Mouse (Mus musculus): ENCODE results near the gene Zbed3.
"Not testable (repeated sequence)": the region's sequence is repeated elsewhere in the genome, so short reads cannot be mapped to it uniquely, and the experiment has no call there.

Zbed3 gene

DNA sequence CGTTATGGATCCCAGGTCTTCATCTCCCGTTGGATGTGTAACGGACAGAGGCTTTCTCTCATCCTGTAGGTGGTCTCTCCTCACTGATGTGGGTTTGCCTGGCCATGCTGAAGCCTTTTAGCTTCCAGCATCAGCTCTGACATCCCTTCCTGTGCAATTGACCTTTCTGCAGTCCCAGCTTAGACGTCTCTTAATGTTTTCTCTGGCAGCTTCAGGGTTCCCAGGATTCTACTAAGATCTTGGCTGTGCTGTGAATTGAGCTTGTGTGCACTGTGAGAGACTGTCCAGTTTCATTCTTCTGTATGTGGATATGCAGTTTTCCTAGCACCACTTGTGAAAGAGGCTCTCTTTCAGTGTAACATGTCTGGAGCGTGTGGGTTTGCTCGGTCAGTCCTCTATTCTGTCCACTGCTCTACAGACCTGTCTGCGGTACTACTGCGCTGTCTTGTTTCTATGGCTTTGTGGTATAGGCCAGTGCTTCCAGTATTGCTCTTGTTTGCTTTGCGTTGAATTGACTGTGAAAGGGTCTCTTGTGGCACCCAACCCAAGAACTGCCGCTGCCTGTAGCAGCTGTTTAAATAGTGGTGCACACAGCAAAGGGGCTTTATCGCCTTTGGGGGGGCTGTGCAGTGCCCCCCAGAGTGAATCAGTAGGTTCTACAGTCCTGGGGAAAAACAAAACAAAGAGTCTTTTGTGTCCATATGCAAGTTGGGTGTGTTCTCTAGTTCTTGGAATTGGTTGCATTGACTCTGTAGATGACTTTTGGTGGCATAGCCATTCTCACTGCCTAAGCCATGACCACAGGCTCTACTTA is 8.9 kb downstream of the Zbed3 start:
- DNase-seq (ENCODE audit: low spot score in 2 of 2): no peak

DNA sequence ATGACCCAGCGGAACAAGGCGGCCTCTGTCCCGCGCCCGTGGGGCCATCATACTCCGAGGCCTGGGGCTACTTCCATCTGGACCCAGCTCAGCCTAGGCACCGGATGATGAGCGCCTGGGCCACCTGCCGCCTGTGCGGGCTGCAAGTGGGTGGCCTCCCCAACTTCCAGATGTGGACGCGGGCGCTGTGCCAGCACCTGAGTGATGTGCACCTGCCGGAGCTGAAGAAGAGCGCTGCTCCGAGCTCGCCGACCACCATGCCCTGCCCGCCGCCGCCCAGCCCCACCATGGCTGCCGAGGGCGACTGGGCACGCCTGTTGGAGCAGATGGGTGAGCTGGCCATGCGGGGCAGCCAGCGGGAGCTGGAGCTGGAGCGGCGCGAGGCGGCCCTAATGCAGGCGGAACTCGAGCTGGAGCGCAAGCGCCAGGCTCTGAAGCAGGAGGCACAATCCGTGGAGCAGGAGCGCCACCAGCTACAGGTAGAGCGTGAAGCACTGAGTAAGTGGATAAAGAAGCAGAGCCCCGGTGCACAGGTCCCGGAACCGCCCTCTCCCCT is 12.8 kb downstream of the Zbed3 start:
- DNase-seq (ENCODE audit: low spot score in 2 of 2): no peak

DNA sequence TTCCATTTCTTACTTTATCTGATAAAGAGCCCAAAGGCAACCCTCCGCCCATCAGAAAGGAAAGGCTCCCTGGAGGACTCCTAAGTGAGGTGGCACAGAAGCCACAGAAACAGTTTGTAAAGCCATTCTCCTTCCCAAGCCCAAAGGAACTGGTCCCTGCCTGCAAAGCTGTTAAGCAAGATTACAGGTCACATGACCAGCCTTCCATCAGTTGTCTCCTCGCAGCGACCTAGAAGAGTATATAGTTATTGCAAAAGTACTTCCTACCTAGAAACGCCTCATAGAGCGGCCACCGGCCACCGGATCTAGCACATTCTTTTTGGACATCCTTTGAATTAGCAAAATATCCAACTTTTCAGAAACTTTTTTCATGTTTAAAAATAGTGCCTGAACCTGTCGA is 20.1 kb downstream of the Zbed3 start:
- no peak for DNase-seq (ENCODE audit: low spot score in 2 of 2)

DNA sequence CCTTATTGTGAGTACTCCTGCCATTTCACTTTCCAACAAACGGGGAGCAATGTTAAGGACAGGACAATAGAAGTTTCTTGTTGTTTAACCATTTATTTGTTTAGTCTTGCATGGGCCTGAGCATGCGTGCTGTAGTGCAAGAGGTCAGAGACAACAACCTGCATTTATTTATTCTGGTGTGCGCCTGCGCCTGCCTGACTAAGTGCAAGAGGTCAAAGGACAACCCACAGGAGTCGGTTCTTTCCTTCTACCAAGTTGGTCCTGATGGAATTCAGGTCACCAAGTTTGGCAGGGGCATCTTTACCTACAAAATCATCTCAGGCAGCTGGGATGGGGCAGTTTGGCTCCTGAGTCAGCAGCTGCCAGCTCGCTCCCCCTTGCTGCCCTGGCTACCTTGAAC is 22.5 kb downstream of the Zbed3 start:
- no peak for DNase-seq (ENCODE audit: low spot score in 2 of 2)

DNA sequence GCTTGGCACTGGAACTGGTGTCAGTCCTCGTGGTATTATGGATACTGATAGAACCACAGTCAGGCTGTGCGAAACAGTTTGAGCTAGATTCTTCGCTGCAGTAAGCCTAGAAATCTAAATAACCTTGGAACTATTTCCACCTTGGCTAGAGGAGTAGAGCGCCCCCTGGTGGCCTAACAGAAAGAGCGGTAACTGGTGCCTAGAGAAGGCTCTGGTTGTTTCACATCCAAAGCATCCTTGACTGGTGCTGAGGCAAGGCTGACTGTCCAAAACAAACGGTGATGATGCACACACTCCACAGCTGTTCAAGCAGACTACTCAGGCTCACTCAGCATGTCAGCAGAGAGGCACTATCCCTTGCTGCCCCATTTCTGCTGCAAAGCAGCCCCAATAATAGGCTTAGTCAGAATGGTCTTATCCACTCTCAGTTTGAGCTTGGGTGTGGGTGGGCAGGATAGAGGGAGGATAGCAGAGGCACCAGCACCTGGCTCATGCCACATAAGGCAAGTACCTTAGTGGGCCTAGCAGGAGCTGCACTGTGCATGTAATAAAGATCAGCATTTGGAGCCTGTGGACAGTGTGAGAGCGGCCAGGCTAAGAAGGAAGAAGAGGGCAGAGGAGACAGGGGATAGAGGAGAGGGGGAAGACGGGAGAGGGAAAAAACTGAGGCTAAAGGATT is 23.7 kb downstream of the Zbed3 start:
- DNase-seq (ENCODE audit: low spot score in 2 of 2): peak; percentile 23 to 57

DNA sequence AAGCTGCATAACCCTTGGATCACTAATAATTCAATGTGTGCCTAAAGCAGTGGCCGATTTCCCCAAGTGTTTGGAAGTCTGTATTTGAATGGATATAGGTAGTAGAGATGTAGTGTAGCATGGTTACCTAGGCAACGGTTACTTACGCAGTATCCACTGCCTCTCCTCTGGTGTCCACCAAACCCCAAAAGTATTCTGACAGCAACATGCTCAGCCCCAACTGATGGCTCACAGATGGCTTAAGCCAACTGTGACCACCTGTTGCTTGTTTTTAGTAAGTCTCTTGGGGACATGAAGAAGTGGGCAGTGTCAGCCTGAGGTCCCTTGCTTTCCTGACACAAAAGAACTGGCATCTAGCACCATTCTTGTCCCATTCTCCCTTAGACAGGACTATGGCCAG is 25.1 kb downstream of the Zbed3 start:
- DNase-seq (ENCODE audit: low spot score in 2 of 2): no peak

DNA sequence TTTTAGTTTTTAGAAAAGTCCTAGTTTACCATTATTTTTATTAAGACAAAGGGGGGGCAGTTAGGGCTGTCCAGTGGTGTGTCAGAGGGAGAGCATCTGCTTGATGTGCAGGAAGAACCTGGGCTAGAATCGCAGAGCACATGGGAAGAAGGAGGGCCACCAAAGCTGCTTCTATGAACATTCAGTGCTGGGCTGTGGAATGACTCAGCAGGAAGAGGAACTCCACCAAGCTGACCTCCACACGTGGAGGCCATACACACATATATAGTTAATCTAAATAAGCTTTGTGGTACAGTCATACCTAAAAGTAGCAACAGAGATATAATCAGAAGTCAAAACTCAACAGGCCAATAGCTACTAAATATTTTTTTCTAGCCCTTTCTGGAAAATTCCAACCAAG is 34.8 kb downstream of the Zbed3 start:
- DNase-seq (ENCODE audit: low spot score in 2 of 2): no peak

DNA sequence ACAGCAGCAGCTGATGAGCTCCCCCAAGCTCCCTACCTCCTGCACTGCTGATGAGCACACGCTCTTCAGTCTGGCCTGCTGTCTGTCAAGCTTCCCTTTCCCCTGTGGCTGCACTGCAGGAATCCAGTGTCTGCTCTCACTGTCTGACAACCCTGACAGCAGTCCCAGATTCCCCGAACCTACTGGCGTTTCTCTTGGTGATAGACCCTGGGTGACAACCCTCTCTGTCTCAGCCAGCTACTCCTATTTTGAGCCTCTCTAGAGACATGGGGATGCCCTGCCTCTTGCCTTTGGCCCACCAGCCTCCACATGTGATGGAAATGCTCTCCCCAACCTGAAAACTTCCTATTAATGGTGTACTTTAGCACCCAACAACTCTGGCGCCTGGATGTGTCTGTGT is 40.0 kb downstream of the Zbed3 start:
- no peak for DNase-seq (ENCODE audit: low spot score in 2 of 2)

DNA sequence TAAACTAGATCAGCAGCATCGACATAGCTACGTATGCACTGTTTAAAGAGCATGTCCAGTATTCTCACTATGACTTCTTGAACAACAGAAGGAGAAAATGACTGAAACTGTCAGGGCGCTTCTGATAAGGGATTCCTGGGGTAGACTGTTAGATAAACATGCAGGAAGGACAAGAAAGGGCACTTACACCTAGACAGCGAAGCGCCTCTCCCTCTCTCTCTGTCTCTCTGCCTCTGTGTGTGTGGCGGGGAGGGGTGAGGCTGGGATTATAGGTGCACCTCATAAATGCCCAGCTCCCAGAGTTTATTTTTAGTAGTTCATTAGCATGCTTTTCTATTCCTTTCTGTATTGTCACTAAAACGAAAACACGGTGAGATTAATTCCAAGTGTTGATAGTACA is 42.9 kb downstream of the Zbed3 start:
- DNase-seq (ENCODE audit: low spot score in 2 of 2): no peak

DNA sequence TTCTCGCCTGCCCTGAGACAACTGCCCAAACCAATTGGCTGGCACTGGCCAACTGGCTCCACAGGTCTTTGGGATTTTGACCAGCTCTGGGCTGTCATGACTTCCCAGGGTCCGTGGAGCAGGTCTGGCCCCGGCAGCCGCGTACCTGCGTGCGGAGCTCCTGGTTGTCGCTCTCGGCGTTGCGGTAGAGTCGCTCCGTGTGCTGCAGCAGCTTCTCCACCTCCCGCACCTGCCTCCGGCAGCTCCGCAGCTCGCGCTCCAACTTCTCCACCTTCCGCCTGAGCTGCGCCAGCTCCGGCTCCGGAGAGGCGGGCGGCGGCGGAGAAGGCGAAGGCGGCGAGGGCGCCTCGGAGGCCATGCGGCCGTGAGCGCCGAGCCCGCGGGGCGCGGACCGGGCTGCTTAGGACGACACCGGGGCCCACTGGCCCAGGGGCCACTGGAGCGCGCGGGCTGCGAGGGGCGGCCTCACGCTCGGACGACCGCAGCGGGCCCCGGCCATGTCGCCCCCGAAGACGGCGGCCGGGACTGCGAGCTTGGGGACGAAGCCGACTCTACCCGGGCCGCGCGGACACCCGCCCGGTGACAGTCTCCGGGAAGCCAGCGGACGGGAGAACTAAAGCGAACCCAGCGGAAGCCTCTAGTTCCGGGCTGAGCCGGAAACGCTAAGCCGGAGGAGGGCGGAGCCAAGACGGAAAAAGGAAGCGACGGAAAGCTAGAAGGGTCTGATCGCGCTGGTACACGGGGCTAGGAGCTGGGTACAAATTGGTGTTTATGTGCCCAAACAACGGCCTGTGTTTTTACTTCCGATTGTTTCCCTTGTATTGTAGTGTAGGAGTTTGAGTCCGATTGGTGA is 51.5 kb downstream of the Zbed3 start, which contains the start of gene Aggf1:
Aggf1 (minus strand) TSS at position 652 of the 853 bp plus-strand sequence.
- peak; percentile 86 to 87 for DNase-seq (ENCODE audit: low spot score in 2 of 2)

DNA sequence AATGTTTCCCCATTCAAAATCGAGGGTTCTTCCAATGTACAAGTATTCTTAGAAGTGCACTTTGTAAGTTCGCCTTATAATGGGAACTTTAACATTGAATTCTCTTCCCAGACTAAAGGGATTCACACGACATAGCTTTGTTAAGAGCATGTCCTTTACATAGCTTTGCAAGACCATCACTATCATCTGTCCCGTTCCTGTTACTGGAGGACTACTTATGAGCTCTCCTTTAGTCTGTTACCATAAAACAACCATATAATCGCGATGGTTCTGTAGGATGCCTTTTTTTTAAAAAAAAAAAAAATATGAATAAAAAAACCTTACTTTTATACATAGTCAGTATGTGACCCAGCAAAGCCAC is 52.1 kb downstream of the Zbed3 start:
- no peak for DNase-seq (ENCODE audit: low spot score in 2 of 2)

DNA sequence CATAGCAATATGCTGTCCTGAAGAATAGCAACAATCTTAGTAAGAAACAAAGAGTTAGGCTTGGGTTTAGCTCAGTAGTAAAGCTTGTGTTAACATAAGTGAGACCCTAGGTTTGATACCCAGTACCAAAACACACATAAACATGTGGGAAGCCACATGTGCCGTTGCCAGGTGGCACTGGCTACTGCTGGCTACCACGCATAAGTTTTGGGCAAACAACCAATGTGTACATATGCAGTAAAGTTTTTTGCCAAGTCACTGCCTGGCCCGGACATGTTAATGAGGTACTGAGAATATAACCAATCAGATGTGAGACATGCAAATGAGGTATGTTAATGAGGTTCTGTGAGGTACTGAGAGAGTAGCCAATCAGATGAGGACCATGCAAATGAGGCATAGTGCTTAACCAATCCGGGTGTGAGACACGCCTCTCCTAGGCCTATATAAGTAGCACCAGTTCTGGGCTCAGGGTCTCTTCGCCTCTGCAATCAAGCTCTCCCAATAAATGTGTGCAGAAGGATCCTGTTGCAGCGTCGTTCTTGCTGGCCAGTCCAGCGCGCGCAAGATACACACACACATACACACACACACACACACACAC is 53.4 kb downstream of the Zbed3 start:
- not testable (repeated sequence) for DNase-seq (ENCODE audit: low spot score in 2 of 2)

DNA sequence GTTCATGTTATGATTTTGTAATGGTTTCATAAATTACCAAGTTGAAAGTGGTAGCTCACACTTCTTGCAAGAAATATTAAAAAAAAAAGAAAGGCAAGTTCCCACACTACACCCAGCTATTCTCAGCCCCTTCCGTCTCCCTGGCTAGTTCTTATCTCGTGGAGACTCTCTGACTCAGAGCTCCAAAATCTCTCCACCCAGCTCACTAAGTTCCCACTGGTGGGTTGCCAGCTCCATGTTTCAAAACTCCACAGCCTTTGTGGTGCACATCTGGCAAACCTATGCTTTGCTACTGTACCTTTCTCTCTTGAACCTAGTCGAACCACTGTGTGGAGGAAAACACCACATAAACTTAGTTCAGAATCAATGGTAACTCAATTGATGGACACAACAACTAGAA is 55.3 kb downstream of the Zbed3 start:
- DNase-seq (ENCODE audit: low spot score in 2 of 2): peak in 1 of 2 experiments; percentile 53

DNA sequence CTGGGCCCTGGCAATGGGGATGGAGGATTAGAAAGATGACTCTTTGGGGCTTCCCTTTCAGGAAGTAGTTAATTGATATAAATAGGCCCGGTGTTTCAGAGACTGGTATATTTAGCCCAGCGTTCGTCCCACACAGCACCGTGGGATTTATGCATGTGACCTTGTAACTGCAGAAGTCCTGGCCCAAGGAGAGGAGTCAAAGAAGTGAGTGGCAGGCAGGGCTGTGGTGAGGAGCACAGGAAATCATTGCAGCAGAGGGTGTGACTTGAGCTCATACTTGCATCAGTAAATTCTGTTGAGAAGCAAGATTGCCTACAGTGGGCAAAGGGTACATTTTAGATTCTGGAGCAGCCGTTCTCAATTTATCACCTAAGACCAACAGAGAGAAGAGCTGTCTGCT is 59.0 kb downstream of the Zbed3 start:
- DNase-seq (ENCODE audit: low spot score in 2 of 2): no peak

Data from urinary bladder, adult 18-20 months (tissue).